Mouse (Mus musculus) layer of hippocampus, postnatal 36 days (tissue): ENCODE data around the gene Syne1. TPM values are rescaled to one million over a fixed set of nuclear protein-coding genes. Genes with fewer than 3 reads are reported as not detected.
A peak's percentile ranks its signal among the peaks of the same experiment; 100 is the strongest.

Experiments used
- DNase-seq, 2 experiments: peaks; one replicate each; pipeline ENCODE4 v3.0.0; 2022
- total RNA-seq, 2 experiments: library from RNA; stranded (reverse); gene quantifications; 2 replicates each; pipeline ENCODE4 v1.2.3; 2021

Syne1 gene
- total RNA-seq, 2 experiments from 2014 or later = 280 to 293 TPM

DNA sequence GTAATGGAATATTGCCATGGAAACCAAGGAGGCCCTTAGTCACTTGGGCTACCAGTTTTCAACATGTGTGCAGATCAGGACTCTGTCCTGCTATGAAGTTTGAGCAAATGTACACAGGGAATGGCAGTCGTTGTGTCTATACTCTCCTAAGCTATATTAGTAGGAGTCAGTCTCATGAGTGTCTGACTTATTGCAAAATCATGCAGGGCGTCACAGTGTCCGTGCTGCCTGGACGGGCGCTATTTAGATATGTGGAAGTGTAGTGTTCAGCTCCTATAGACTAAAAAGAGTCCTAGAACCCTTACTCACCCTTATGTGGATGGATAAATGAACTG is 261.7 kb downstream of the Syne1 start:
- DNase-seq = no peak

- peak; percentile 65 to 66 for DNase-seq
Measured at GRCm38 (mm10) chr10:5288716-5289574, 262.3 kb downstream of the Syne1 start.

- no peak for DNase-seq
Measured at GRCm38 (mm10) chr10:5288262-5288661, 263.0 kb downstream of the Syne1 start.

GRCm38 (mm10) chr10:5275769-5276168 is 275.5 kb downstream of the Syne1 start:
- no peak for DNase-seq

DNA sequence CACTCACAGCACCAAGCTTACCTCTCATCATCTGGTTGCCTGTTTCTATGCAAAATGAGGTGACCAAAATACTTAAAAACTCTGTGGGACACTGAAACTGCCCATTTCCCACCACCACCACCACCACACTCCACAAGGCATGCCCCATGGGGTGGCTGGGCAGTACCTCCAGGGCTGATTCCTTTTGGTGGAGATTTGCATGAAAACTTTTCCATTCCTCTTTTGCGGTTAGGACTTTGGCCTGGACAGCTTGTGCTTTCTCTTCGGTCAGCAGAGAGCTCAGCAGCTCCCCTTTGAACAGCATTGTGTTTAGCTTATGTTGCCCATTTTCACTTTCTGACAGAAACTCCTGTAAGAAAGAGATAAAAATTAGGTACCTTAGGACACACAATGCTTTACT is 280.6 kb downstream of the Syne1 start:
- DNase-seq = no peak

DNA sequence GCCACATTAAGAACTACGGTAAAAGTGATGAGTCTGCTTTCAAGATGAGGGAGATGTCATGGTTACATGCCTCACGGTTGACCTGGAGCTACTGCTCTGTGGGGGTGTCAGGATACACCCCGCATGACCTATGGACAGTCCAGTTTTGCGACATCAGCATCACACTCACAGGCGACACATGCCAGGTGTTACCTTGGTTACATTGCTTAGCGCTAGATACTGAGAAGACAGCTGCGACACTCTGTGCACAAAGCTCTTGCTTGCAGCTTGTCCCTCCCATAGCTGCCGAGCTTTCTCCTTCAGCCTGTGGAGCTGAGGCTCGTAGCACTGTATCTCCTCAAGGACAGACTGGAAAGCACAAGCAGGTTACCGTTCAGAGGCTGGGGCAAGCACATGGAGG is 286.9 kb downstream of the Syne1 start:
- DNase-seq = no peak

- no peak for DNase-seq
Measured at GRCm38 (mm10) chr10:5262636-5263035, 288.6 kb downstream of the Syne1 start.

DNA sequence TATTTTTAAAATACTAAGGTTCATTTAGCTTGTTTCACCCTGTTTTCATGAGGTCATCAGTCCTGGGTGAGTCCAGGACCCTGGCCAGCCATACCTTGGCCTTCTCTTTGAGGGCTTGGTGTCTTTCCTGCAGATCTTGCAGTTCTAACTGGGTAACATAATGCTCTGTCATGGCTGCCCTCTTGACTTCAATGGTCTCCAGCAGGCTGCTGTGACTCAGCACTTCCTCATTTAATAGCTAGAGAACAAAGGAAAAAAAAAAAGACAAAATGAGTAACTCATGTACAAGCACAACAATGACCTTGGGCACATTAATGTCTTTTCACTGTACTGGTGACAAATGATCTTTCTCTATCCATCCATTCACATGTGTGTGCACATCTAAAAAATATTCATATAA is 294.6 kb downstream of the Syne1 start:
- DNase-seq = no peak

- DNase-seq = no peak
Measured at GRCm38 (mm10) chr10:5253752-5254151, 297.5 kb downstream of the Syne1 start.

- no peak for DNase-seq
Measured at GRCm38 (mm10) chr10:5250702-5251101, 300.6 kb downstream of the Syne1 start.

DNA sequence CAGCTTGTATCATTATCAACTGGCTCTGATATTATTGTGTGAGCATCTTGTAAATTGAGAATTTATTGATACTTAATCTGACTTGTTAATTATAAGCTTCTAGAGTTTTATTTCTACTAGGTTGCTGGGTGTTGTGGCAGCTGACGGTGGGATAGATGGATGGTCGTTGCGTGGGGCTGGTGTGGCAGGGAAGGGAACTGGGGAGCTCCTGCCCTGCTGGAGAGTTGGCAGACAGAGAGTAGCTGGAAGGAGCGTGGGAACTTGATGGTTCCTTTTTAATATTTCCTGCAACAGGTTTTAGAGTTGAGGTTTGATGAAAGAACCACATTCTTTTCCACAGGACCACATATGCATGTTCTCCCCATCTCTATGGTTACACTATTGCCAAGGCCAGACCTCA is 311.6 kb downstream of the Syne1 start:
- no peak for DNase-seq

GRCm38 (mm10) chr10:5236926-5237325 is 314.4 kb downstream of the Syne1 start:
- no peak for DNase-seq

GRCm38 (mm10) chr10:5236171-5236570 is 315.1 kb downstream of the Syne1 start:
- DNase-seq = no peak

DNA sequence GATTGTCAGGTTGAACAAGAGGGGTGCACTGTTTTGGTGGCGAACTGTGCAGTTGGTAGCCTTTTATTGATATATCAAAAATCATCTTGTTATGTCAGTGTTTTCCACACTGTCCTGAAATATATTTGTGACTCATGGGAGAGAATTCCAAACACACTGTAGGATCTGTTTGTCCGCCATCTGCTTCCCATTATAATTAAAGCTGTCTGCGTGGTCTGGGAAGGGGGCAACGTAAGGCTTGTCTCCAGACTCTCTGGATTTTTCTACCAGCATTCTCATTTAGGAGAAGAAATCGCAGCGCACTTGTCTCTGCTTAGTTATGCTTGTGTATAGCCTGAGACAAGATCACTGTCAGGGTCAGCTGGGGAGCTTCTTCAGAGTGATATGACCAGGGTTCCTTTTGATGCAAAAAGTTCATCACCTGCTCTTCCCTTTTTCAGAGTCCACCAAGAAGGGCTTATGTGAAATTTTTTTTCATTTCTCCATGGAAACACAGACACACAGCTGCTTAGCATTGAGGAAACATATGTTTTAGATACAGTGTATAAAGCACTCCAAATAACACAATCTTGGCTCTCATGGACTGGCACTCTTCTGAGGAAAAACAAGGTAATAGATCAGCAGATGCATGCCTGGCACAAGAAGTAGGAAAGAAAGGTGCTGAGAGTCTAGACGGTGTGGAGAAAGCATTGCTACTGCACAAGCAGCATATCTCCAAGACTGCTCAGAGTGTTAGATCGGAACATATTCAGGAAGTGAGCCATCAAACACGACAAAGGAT is 316.4 kb downstream of the Syne1 start:
- DNase-seq = no peak

- DNase-seq = no peak
Measured at GRCm38 (mm10) chr10:5229129-5229528, 322.2 kb downstream of the Syne1 start.

DNA sequence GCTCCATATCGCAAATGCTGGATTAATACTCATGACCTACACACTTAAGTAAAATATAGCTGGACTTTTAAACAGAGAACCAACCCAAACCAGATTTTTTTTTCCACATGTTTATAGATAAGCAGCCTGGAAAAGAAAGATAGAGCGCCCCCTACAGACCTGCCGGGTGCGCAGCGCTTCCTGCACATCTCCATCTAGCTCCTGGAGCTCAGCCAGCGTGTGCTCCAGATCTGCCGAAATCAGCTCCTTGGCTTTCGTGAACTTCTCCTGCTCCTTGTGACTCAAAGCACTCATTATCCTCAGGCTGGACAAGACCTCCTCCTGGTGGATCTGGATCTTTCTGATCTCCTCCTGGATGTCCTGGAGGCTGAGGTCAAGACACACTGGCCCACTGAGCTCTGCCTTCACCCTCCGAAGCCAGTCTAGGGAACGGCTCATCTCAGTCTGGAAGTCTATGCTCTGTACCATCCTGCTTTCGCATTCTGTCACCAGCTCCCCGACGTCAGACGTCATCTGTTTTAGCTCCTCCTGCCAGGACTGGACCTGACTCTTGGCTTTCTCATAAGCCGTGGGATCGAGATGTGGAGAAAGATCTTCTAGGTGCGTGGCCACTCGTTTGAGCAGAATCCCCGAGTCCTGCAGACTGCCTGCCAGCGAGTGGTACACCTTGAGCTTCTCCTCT is 323.7 kb downstream of the Syne1 start:
- DNase-seq = no peak

DNA sequence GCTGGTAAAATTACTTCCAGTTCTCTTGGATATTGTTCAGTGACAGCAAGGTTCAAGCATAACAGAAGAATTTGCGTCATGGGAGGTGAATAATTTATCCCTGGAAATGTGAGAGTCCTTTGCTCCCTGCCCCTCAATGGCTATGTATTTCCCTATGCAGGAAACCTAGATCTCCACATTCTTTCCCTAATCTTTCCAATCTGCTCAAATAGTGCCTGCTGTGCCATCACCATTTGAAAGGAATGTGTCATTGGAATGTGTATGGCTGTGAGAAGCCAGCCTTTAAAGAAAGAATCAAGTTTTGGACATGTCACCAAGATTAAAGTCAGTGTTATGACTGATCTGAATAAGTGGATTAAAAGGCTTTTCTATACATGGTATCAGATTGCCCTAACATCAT is 335.3 kb downstream of the Syne1 start:
- no peak for DNase-seq

DNA sequence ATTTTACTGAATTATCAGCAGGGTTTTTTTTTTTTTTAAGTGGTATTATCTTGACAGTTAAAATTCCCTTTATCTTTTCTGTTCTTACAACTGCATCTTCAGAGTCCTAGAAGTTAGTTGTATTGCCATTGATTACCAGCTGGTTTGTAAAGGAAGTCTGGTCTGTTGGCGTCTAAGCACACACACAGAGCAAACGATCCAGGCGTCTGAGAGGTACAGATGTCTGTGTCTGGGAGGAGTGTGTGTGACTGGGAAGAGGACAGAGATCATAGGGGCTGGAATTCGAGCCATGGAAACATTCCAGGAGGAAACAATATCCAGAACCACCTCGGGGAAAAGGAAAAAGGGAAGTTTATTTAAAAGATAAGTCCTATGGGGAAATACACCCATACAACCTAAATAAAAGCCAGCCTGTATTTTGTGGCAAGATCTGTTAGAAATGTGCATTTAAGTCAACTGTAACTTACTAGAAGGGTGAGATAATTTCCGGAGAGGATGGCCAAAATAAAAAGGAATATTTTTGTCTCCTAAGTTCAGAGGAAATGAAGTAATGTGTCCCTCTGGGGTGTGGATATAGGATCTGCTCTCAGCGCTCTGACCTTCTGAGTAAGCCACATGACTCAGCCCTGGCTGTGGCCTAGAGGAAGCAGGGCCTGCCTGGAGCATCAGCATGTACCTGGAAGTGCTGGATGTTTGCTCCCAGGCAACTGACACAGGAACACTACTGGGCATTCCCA is 343.2 kb downstream of the Syne1 start:
- DNase-seq = no peak

- DNase-seq = no peak
Measured at GRCm38 (mm10) chr10:5205977-5206376, 345.3 kb downstream of the Syne1 start.

GRCm38 (mm10) chr10:5205570-5205969 is 345.7 kb downstream of the Syne1 start:
- no peak for DNase-seq

- peak; percentile 71 to 78 for DNase-seq
Measured at GRCm38 (mm10) chr10:5203837-5204236, 347.4 kb downstream of the Syne1 start.

- DNase-seq = no peak
Measured at GRCm38 (mm10) chr10:5197356-5197755, 353.9 kb downstream of the Syne1 start.

- DNase-seq = no peak
Measured at GRCm38 (mm10) chr10:5196267-5196666, 355.0 kb downstream of the Syne1 start.
